Mouse (Mus musculus): Measurements from ENCODE around the gene Peli2. TPM values are rescaled to one million over a fixed set of nuclear protein-coding genes. Genes with fewer than 3 reads are reported as not detected.

The Peli2 gene
- total RNA-seq, 2 experiments from 2014 or later: 15.4 to 27.4 TPM

- DNase-seq: no peak
Measured at GRCm38 (mm10) chr14:48295410-48295809, 174.8 kb downstream of the Peli2 start.

- DNase-seq: peak in 1 of 2 experiments; percentile 6
Measured at GRCm38 (mm10) chr14:48295815-48296271, 175.2 kb downstream of the Peli2 start.

- DNase-seq: no peak
Measured at GRCm38 (mm10) chr14:48296820-48297219, 176.2 kb downstream of the Peli2 start.

GRCm38 (mm10) chr14:48302471-48303186 lies 182.0 kb downstream of the Peli2 start:
- no peak for DNase-seq

- DNase-seq: peak; percentile 12 to 17
Measured at GRCm38 (mm10) chr14:48303235-48303634, 182.6 kb downstream of the Peli2 start.

- no peak for DNase-seq
Measured at GRCm38 (mm10) chr14:48303841-48304240, 183.2 kb downstream of the Peli2 start.

- no peak for DNase-seq
Measured at GRCm38 (mm10) chr14:48313234-48313633, 192.6 kb downstream of the Peli2 start.

GRCm38 (mm10) chr14:48316396-48316795 lies 195.8 kb downstream of the Peli2 start:
- no peak for DNase-seq

- no peak for DNase-seq
Measured at GRCm38 (mm10) chr14:48323771-48324459, 203.3 kb downstream of the Peli2 start.

GRCm38 (mm10) chr14:48324460-48324850 lies 203.8 kb downstream of the Peli2 start:
- no peak for DNase-seq

GRCm38 (mm10) chr14:48327746-48328145 lies 207.1 kb downstream of the Peli2 start:
- DNase-seq: no peak

- no peak for DNase-seq
Measured at GRCm38 (mm10) chr14:48329716-48330365, 209.2 kb downstream of the Peli2 start.
